Mouse (Mus musculus): ENCODE measurements around the gene Uqcc1. TPM values are rescaled to one million over a fixed set of nuclear protein-coding genes. Genes with fewer than 3 reads are reported as not detected.

The Uqcc1 gene
- polyA plus RNA-seq, 1 experiment: 9.6 TPM

DNA sequence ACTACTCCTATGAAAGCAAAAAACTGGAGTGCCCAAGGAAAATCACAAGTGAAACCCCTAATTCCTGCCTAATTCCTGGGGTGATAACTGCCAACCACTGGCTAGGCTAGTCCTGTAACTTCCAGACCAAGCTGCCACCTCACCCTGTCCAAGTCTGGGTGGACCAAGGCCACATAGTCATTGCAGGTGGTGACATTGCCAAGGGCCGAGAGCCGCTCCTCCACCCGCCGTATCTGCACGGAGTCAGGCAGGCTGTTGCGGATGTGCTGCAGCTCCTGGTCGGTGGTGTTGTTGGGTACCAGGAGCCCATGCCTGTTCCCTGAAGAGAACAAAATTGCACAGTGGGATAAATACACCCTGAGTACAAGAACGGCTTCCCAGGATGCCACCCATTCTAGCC is 106.4 kb downstream of the Uqcc1 start:
- Histone ChIP-seq H3K27me3 (ENCODE audit: control insufficient read depth, insufficient read depth, low read length) (no peaks in the 10 kb centered on the region), H3K4me1 (ENCODE audit: control insufficient read depth, insufficient read depth, insufficient read length, low read length) (peaks cover 20% of the 10 kb centered on the region), H3K27ac (ENCODE audit: insufficient read depth, low read depth, low read length) (peak overlapping the region; percentile 9; the same call in 1 of the 2 replicates), H3K4me3 (ENCODE audit: low read depth, low read length) (no peak overlapping the region), H3K36me3 (ENCODE audit: control insufficient read depth, insufficient read depth, low read length) (peaks cover 45% of the 10 kb centered on the region)
- 94% methylated on average over 8 of the region's 8 CpGs for WGBS
- TF ChIP-seq POLR2A (IDR thresholded peaks at IDR 0.05; ENCODE audit: low read depth, low read length) (no peak), CTCF (IDR thresholded peaks at IDR 0.05; ENCODE audit: extremely low read depth, insufficient read length, insufficient replicate concordance, low read depth, low read length) (no peak)

DNA sequence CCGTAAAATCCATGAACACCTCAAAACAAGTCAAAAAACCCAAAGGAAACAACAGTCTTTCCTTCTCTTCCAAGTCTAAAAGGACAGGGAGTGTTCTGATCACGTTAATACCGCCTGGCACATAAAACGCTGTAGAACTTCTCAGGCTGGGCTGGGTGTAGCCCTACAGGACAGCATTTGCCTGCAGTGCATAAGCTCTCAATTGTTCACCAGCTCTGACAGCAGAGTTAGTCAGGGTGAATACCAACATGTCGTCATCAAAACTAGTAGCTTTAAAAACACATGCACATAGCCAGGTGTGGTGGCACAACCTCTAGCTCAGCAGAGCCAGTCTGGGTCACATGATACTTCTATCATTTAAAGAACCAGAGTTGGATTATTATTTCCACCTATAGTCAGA is 109.3 kb downstream of the Uqcc1 start:
- Histone ChIP-seq H3K27me3 (ENCODE audit: control insufficient read depth, insufficient read depth, low read length) (no peaks in the 10 kb centered on the region), H3K36me3 (ENCODE audit: control insufficient read depth, insufficient read depth, low read length) (peaks cover 45% of the 10 kb centered on the region), H3K27ac (ENCODE audit: insufficient read depth, low read depth, low read length) (peak overlapping the region; percentile 98), H3K4me1 (ENCODE audit: control insufficient read depth, insufficient read depth, insufficient read length, low read length) (peaks cover 24% of the 10 kb centered on the region), H3K4me3 (ENCODE audit: low read depth, low read length) (no peak overlapping the region)
- no peak for TF ChIP-seq POLR2A (IDR thresholded peaks at IDR 0.05; ENCODE audit: low read depth, low read length)
- no peak for TF ChIP-seq CTCF (IDR thresholded peaks at IDR 0.05; ENCODE audit: extremely low read depth, insufficient read length, insufficient replicate concordance, low read depth, low read length)
- WGBS: 45% methylated on average over 5 of the region's 5 CpGs

DNA sequence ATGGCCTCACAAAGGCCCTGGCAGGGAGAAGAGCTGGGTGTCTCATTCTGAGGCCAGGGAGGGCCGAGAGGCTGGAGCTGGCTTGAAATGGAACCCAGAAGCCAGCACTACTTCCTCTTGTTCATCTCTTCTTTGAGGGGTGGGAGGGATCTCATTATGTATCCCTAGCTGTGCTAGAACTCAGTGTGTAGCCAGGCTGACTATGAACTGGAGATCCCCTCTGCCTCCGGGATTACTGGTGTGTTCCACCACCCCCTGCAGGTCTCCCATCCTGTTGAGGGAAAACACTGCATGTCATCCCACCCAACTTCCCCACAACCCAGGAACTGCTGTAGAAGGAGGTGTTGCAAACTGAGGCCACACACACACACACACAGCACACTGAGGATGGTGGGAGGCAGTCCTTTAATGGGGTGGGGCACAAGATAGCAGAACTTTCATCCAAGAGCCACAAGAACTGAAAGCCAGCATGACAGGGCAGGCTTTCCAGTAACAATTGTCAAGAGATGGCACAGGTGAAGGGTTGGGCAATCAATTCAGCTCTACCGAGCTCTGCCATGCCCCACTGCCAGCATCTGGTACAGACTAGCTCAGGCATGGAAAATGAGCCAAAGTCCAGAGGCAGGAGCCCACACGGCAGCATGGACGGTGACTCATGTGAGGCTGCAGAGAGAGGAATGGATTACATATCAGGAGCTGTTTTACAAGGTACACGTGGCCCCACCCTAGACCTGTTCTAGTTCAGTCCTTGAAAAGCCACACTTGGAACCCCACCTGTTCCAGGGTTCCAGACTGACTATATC is 110.5 kb downstream of the Uqcc1 start:
- H3K4me3 ChIP-seq (ENCODE audit: low read depth, low read length): peak overlapping the region; percentile 31
- peaks cover 41% of the 10 kb centered on the region for H3K36me3 ChIP-seq (ENCODE audit: control insufficient read depth, insufficient read depth, low read length)
- no peak for TF ChIP-seq POLR2A (IDR thresholded peaks at IDR 0.05; ENCODE audit: low read depth, low read length)
- no peak for TF ChIP-seq CTCF (IDR thresholded peaks at IDR 0.05; ENCODE audit: extremely low read depth, insufficient read length, insufficient replicate concordance, low read depth, low read length)
- peaks cover 24% of the 10 kb centered on the region for H3K4me1 ChIP-seq (ENCODE audit: control insufficient read depth, insufficient read depth, insufficient read length, low read length)
- H3K27ac ChIP-seq (ENCODE audit: insufficient read depth, low read depth, low read length): peak overlapping the region; percentile 99
- WGBS: 37% methylated on average over 6 of the region's 6 CpGs
- H3K27me3 ChIP-seq (ENCODE audit: control insufficient read depth, insufficient read depth, low read length): no peaks in the 10 kb centered on the region

DNA sequence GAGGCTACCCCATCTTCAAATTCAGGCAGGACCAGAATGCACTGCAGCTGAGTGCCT is 110.9 kb downstream of the Uqcc1 start, which contains the start of gene BC029722:
Gene BC029722, minus strand, starts transcription at position 35 of the 57 bp plus-strand sequence.
- Histone ChIP-seq H3K36me3 (ENCODE audit: control insufficient read depth, insufficient read depth, low read length) (peaks cover 41% of the 10 kb centered on the region), H3K27me3 (ENCODE audit: control insufficient read depth, insufficient read depth, low read length) (no peaks in the 10 kb centered on the region), H3K27ac (ENCODE audit: insufficient read depth, low read depth, low read length) (peak within 1 kb of the TSS; percentile 99), H3K4me3 (ENCODE audit: low read depth, low read length) (peak within 1 kb of the TSS; percentile 79), H3K4me1 (ENCODE audit: control insufficient read depth, insufficient read depth, insufficient read length, low read length) (peaks cover 24% of the 10 kb centered on the region)
- TF ChIP-seq POLR2A (IDR thresholded peaks at IDR 0.05; ENCODE audit: low read depth, low read length) (no peak), CTCF (IDR thresholded peaks at IDR 0.05; ENCODE audit: extremely low read depth, insufficient read length, insufficient replicate concordance, low read depth, low read length) (no peak)

DNA sequence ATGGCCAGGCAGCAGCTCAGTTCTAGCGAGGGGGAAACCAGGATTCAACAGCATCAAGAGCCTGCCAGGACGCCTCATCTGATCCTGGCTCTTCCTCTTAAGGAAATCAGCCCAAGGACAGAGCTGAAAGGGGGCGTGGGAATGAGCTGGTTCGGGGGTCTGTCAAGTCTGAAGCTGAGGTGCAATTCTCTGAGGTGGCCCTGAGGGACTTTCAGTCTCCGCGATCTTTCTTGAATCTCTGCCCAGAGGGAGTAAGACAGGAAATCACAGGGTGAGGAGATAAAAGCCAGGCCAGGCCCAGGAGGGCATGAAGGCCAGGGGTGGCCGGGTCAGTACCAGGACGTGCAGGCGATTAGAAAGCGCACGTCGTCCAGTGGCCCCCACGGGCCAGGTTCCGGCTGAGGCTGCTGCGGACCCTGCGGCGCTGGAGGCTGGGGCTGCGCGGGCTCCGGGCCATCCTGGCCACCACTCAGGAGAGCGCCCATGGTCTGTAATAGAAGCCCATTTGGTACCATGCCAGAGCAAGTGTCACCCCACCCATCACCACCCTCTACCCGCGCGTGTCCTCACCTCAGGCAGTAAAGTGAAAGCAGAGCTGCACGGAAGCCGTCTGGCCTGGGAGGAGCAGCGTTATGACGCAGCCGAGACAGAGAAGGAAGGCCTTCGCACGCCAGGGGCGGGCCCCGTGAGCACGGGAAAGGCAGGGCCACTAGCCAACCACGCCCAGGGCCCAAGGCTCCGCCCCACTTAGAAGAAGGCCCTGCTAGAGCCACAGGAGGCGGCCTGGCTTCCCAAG is 111.3 kb downstream of the Uqcc1 start:
- H3K4me3 ChIP-seq (ENCODE audit: low read depth, low read length): peak overlapping the region; percentile 79
- H3K4me1 ChIP-seq (ENCODE audit: control insufficient read depth, insufficient read depth, insufficient read length, low read length): peaks cover 24% of the 10 kb centered on the region
- peak overlapping the region; percentile 99 for H3K27ac ChIP-seq (ENCODE audit: insufficient read depth, low read depth, low read length)
- no peaks in the 10 kb centered on the region for H3K27me3 ChIP-seq (ENCODE audit: control insufficient read depth, insufficient read depth, low read length)
- TF ChIP-seq POLR2A (IDR thresholded peaks at IDR 0.05; ENCODE audit: low read depth, low read length) (peak; percentile 80; the same call in 1 of the 2 replicates), CTCF (IDR thresholded peaks at IDR 0.05; ENCODE audit: extremely low read depth, insufficient read length, insufficient replicate concordance, low read depth, low read length) (no peak)
- H3K36me3 ChIP-seq (ENCODE audit: control insufficient read depth, insufficient read depth, low read length): peaks cover 38% of the 10 kb centered on the region
- under 1% methylated on average over 36 of the region's 37 CpGs for WGBS

DNA sequence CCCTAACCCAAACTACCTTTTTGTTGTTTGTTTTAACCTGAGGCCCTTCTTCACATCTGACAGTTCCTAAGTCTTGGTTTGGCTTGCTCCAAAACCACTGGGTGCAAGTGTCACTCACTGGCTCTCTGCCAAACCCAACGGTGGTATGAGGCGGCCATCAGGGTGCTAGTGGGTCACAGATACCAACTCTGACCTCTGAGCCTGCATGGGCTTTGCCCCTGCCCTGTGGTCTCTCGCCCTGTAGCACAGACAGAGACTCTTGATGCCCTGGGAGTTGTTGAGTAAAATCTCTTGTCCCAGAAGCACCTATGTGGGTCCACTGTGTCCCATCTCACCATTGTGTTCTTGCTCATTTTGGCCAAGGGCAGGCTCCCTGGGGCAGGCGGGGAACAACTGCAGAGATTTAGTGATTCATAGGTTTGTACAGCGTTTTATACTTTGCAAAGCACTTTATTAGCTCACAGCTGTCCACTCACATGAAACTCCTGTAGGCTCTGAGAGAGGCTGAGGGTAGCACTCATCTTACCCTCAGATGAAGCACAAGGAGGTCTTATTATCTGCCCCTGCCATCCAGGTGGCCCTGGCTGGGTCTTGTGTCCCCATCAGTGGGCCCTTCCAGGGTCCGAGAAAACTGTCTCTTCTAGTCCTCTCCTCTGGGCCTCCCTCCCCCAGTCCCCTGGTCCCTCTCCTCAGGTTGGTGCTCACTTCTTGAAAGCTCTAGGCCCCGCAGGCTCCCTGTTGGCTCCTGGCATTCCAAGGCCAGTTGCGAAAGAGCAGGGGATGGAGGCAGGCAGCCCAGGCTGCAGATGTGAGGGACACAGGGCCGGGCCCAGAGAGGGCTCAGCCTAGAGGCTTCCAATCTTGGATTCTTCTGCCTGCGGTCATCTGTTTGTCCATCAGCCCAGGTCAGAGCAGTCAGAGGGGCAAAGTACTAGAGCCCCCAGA is 112.5 kb downstream of the Uqcc1 start:
- 76% methylated on average over 10 of the region's 10 CpGs for WGBS
- Histone ChIP-seq H3K36me3 (ENCODE audit: control insufficient read depth, insufficient read depth, low read length) (peaks cover 26% of the 10 kb centered on the region), H3K4me3 (ENCODE audit: low read depth, low read length) (no peak overlapping the region), H3K27ac (ENCODE audit: insufficient read depth, low read depth, low read length) (no peak overlapping the region), H3K27me3 (ENCODE audit: control insufficient read depth, insufficient read depth, low read length) (no peaks in the 10 kb centered on the region), H3K4me1 (ENCODE audit: control insufficient read depth, insufficient read depth, insufficient read length, low read length) (peaks cover 20% of the 10 kb centered on the region)
- TF ChIP-seq CTCF (IDR thresholded peaks at IDR 0.05; ENCODE audit: extremely low read depth, insufficient read length, insufficient replicate concordance, low read depth, low read length): no peak
- TF ChIP-seq POLR2A (IDR thresholded peaks at IDR 0.05; ENCODE audit: low read depth, low read length): no peak

All from small intestine, adult 2 months (tissue).